Mouse (Mus musculus): ENCODE results near the gene Ick. TPM values are rescaled to one million over a fixed set of nuclear protein-coding genes. Genes with fewer than 3 reads are reported as not detected.
"Not testable (repeated sequence)": the region's sequence is repeated elsewhere in the genome, so short reads cannot be mapped to it uniquely, and the experiment has no call there.

Ick gene
- total RNA-seq (2021), result 20.2 and 21.8 TPM in 2 replicates
- long read RNA-seq, experiment 1, full-length matches to known transcripts, result 21 of 33 reads
- long read RNA-seq, experiment 1, partial matches to known transcripts, result 7 of 33 reads
- long read RNA-seq, experiment 1, other reads (novel, unspliced or antisense), result 5 of 33 reads
- long read RNA-seq, experiment 2, full-length matches to known transcripts, result 11 of 18 reads
- long read RNA-seq, experiment 2, partial matches to known transcripts, result 1 of 18 reads
- long read RNA-seq, experiment 2, other reads (novel, unspliced or antisense), result 6 of 18 reads

DNA sequence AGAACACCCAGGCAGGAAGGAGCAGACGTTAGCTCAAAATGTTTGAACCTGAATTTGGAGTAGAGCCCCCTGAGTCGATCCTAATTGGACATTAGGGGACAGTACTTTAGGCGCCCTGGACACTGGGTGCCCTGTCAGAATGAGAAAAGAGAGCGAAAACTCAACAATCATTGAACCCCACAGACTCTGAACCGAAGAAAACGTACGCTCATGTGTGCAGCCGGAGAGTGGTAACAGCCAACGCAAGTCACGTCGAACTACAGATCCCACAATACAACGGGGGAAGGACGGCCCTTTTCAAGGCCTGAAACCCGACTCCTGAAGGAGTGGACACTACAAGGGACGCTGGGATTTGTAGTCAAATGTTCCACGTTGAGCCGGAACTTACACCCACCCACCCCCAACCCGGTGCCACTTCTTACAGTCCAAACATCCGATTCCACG is at the start of gene Ick, which contains the start of gene Fbxo9:
Gene Ick, plus strand, starts transcription at position 397 of the 444 bp plus-strand sequence.
Gene Fbxo9, minus strand, starts transcription at position 270 of the 444 bp plus-strand sequence.
- DNase-seq, result peak; percentile 93

DNA sequence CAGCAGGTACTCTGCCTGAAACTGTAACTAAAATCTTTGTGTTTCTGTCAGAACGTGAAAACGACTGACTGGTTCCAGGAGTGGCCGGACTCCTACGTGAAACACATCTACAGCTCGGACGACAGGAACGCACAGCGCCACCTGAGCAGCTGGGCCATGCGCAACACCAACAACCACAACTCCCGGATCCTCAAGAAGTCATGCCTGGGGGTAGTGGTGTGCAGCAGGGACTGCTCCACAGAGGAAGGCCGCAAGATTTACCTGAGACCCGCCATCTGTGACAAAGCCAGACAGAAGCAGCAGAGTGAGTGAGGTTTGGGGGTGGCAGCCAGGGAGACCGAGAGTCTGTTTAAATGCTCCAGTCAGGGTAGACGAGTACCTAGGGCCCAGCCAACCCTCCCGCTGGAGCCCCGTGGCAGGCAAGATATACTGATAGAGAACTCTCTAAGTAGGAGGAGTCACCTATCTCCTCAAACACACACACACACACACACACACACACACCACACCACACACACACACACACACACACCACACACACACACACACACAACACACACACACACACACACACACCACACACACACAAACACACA is 49.4 kb upstream of the Ick start:
- DNase-seq, result no peak

DNA sequence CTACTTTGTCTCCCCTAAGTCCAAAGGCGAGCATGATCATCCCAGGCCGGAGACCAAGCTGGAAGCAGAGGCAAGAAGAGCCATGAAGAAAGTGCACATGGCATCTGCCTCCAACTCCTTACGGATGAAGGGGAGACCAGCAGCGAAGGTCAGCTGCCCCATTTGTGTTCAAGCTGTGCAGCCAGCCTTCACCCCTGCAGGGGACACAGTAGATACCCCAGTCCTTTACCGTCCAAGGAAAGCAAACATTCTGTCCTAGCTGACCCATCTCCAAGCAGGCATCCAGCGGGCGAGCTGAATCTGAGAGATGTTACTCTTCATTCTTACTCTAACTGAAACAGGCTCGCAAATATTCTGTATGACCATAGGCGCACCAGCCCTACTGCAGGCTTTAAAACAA is 46.6 kb upstream of the Ick start:
- no peak for DNase-seq

- DNase-seq, result no peak
These were observed 44.9 kb upstream of the Ick start for GRCm38 (mm10) chr9:78064121-78064520.

DNA sequence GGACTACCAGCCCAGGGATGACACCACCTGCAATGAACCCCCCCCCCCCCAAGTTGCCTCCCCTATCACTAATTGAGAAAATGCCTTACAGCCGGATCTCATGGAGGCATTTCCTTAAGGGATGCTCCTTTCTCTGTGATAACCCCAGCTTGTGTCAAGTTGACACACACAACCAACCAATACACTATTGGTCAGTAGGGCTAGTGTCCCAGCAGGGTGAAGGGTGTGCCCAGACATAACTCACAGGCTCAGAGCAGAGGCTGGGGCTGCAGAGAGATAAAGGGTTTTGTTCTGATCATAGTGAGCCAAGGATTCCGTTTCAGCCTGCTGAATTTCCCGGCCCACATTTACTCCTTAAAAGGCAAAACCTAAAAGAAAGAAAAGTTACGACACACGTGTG is 38.5 kb upstream of the Ick start:
- no peak for DNase-seq

- DNase-seq, result no peak
These were observed 37.4 kb upstream of the Ick start for GRCm38 (mm10) chr9:78071626-78072025.

DNA sequence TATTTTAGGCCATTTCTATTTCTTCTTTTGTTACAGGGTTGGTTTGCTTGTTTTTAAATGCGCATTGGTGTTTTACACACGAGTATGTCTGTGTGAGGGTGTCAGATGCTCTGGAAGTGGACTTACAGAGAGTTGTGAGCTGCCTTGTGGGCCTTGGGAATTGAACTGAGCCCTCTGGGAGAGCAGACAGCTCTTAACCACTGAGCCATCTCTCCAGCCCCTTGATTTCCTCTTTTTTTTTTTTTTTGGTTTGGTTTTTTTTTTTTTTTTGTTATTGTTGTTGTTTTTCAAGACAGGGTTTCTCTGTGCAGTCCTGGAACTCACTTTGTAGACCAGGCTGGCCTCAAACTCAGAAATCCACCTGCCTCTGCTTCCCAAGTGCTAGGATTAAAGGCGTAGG is 35.7 kb upstream of the Ick start:
- not testable (repeated sequence) for DNase-seq

GRCm38 (mm10) chr9:78073713-78074340 is 35.2 kb upstream of the Ick start:
- no peak for DNase-seq

GRCm38 (mm10) chr9:78075256-78075655 is 33.7 kb upstream of the Ick start:
- DNase-seq, result no peak

GRCm38 (mm10) chr9:78078240-78078639 is 30.8 kb upstream of the Ick start:
- DNase-seq, result peak; percentile 19

GRCm38 (mm10) chr9:78081835-78082234 is 27.2 kb upstream of the Ick start:
- DNase-seq, result no peak

GRCm38 (mm10) chr9:78084341-78084740 is 24.7 kb upstream of the Ick start:
- no peak for DNase-seq

DNA sequence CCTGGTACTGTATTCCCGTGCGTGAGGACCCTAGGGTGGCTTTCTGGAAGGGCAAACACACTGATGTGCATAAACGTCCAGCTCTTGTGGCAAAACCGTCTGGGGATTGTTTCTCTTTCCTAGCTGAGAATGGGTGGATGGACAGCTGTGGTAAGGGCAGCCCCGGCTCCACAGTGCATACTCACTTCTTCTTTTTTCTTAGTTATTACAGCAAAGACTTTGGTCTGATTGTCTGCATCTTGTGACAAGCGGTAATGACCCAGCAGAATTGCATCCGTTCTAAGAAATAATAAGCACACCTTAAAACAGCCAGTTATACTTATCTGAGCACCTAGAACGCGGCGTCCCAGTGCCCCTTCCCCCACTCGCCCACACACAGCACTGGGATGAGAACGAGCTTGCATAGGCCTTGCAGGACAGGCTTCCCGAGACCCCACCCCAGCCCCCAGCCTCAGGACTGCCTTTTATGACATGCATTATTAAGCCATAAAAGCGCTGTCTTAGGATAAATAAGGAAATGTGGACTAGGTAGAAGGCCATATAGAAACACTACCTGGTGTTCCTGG is 23.2 kb upstream of the Ick start:
- DNase-seq, result no peak

DNA sequence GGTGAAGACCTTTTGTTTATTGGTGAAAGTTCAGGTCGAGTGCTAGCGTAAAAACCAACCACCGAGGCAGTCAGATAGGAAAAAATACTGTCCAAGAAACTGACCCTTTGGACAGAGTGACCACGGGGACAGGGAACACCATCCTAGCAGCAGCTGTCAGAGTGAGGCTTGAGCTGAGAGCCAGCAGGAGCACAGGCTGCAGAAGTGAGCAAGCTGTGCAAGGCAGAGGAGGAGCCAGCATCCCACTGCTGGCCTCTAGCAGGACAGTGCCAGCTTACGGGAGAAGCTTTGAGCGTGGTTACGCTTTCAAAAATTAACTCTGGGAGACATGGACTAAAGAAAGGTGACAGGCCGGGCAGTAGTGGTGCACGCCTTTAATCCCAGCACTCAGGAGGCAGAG is 21.2 kb upstream of the Ick start:
- no peak for DNase-seq

DNA sequence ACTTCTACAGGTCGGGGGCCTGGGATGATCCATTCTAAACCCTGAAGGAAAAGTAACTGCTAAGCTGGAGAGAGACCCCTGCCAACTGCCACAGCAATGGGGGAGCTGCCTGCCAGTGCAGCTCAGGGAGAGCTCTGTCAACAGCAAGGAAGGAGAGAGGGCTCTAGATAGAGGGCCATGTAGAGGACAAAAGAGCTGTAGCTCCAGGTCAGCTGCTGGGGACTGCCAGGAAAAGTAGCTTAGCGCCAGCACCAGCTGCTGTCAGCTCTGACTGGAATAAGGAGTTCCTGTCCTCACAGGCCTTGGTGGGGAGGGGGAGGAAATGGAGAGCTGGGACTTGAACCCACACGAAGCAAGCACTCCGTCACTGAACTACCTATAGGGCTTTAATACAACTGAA is 20.5 kb upstream of the Ick start:
- DNase-seq, result no peak

DNA sequence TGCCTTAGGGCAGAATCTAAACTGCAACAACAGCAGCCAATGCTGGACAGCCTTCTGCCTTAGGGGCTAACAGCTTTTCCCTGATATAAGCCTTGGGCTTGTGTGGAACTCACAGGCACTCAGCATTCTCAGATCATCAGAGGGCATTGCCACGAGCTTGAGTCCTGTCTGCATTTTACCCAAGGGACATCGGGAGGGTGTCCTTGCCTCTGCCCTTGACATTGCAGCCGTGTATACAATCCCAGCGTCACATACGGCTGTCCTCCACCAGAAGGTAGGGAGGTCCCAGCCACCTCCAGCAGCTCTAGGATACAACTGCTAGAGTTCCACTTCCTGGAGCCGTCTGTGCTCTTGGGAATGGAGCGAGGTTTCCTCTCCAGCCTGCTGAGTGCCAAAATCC is 20.0 kb upstream of the Ick start:
- no peak for DNase-seq

- no peak for DNase-seq
These were observed 19.1 kb upstream of the Ick start for GRCm38 (mm10) chr9:78089906-78090305.

DNA sequence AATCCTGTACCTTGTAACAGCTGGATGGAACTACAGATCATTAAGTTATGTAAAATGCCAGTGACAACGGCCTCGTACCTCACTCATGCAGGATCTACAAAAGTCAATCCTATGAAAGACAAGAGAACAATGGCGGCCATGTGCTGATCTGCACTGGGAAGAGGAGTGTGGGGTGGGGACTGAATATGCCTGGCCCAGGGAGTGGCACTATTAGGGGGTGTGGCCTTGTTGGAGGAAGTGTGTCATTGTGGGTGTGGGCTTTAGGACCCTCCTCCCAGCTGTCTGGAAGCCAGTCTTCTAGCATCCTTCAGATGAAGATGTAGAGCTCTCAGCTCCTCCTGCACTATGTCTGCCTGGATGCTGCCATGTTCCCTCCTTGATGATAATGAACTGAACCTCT is 18.4 kb upstream of the Ick start:
- DNase-seq, result no peak

DNA sequence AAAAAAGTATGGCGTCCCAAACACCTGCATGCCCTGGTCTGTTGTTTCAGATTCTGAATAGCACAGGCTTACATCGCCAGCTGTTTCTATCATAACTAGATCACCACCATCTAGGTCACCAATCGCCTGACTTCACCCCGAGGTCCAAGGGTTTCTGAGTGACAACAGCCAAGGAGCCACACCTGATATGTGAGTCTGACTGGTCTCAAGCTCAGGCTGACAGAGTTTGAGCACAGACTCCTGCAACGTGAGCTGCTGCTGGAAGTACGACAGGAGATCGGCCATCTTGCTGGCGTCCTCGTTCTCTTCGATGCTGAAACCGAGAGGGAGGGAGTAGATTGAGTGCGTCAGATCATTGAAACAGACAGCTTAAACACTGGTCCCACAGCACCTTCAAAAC is 13.3 kb upstream of the Ick start:
- DNase-seq, result no peak

GRCm38 (mm10) chr9:78096376-78096775 is 12.6 kb upstream of the Ick start:
- no peak for DNase-seq

- DNase-seq, result no peak
These were observed 8.0 kb upstream of the Ick start for GRCm38 (mm10) chr9:78100956-78101355.

- DNase-seq, result no peak
These were observed 7.6 kb upstream of the Ick start for GRCm38 (mm10) chr9:78101431-78101830.

DNA sequence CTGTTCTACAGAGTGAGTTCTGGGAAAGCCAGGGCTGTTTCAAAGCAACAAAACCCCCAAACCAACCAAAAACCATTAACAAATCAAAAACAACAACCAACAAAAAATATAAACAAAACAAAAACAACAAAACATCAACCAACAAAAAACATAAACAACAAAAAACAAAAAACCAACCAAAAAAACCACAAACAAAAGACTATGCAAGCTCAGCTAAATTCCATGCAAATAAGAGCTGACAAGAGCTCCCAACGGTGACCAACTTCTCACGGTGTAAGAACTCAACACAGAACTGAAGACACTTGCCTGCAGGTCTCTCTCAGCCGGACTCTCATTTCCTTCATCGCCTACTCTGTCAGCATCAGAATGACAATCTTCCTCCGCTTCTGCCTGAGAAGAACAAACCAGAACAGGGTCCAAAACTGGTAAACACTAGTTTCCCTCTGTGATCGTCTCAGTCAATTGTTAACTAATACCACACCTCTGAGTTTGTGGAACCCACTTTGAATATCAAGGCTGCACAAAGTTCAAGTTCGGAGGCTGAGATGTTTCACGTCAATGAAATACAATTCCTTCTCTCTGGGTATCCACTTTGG is 4.9 kb upstream of the Ick start:
- no peak for DNase-seq

Data from adrenal gland, postnatal 14 days (tissue).